Mouse (Mus musculus) lung, postnatal 36 days (tissue): ENCODE measurements around the gene Wfdc16.

Experiments used
- DNase-seq: peaks from one replicate; pipeline ENCODE4 v3.0.0; 2022; ENCODE audit warnings: mixed read lengths

Wfdc16 gene

DNA sequence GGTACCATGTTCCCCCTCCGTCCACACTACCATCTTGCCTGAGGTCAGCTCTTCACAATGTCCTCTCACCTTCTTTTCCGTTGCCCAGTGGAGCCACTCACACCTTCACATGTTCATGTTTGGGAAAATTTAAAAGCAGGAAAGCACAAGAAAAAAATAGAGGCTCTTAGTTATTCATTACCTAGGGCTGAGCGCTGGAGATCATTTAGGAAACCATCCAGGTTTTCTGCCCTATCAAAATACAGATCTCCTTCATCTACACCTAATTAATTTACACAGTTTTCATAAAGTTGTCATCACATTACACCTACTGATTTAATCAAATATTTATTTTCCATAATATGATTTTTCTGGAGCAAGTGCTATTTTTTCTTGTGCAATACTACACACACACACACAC is at the start of gene Wfdc16:
Wfdc16 (minus strand) TSS at position 101 of the 400 bp plus-strand sequence.
- no peak for DNase-seq

GRCm38 (mm10) chr2:164684807-164685206 is 46.2 kb upstream of the Wfdc16 start, which contains the start of gene Wfdc13:
TSS of gene Wfdc13 (plus strand) at chr2:164685107.
- DNase-seq, result no peak

DNA sequence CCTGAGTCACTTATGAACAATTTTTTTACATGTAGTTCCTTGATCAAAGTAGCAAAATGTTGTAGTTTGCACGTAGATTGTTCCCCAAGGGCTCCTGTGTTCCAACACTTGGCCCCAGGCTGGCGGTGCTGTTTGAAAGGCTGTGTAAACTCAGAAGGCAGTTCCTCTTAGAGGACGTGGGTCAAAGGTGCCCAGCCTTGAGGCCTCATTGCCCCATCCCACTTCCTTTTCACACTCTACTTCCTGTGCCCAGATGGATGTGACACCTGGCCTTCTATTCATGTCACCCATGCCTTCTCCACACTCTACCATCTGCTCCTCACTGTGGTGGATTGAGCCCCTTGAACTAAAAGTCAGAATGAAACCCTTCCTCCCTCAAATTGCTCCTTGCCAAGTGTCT is 41.3 kb upstream of the Wfdc16 start:
- DNase-seq, result peak; percentile 70

DNA sequence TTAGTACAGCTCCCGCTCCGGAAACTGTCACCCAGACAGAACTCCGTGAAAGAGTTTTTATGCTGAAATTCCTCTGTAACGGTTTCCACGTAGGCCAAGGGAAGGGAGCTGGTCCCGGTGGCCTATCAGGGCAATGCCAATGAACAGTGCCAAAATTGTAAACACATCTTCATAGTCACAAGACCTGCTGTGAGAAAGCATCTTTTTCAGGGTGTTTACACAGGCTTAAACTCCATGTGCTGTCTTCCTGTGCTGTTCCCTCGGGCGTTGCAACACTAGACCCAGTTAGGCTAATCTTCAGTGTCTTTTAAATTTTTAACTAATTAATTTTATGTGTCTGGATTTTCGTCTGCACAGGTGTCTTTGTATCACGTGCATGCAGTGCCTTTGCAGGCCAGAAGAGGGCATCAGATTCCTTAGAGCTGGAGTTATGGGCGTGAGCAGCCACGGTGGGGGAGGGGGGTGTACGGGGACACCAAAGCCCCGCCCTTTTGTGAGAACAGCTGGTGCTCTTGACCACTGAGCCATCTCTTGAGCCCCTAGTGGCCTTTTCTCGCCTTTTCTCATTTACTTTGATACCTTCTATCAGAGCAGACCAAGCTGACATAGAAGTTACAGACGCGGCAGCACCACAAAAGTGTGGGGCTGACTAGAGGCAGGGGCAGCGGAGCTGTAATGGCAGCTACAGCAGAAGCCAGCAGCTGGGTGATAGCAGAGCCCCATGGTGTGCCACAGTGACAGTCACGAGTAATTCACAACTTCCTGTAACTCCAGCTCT is 40.4 kb upstream of the Wfdc16 start:
- peak; percentile 91 for DNase-seq

GRCm38 (mm10) chr2:164676916-164677685 is 38.5 kb upstream of the Wfdc16 start:
- peak; percentile 8 for DNase-seq

- DNase-seq, result no peak
Measured at GRCm38 (mm10) chr2:164676103-164676502, 37.5 kb upstream of the Wfdc16 start.

DNA sequence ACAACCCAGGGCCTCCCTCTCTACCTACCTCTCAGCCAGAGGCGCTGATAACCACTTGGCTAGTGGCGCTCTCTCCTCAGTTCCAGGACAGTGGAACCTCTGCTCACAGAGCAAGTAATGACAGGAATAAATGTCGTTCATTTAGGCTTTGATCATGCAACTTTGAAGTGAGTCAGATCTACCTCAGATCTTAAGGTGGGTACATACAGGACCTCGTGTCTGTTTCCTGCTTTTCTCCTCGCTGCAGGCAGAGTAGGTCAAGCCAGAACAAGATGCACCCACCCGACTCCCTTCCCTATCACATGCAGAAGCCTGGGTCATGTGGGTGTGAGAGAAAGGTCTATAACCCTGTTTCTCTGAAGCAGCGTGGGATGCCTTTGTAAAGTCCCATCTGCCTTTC is 35.4 kb upstream of the Wfdc16 start, which contains the start of gene Wfdc11:
Wfdc11 (minus strand) TSS at position 101 of the 400 bp plus-strand sequence.
- no peak for DNase-seq

GRCm38 (mm10) chr2:164670938-164671337 is 32.3 kb upstream of the Wfdc16 start:
- DNase-seq, result no peak

DNA sequence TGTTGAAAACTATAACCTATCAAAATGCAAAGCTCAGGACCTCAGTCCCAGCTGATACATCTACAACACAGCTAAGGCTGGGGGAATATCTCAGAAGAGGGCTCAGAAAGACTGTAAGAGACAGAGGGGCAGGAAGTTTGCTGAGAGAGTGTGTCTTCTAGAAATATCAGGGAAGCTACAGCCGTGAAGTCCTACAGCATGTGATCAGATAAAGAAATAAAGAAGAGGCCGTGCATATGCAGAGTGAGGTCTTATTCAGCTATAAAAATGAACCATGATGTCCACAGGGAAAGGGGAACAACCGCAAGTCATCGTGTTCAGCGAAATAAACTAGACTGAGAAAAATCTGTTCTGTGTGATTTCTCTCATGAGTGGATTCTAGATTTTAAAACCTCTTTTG is 31.7 kb upstream of the Wfdc16 start:
- DNase-seq, result no peak

- no peak for DNase-seq
Measured at GRCm38 (mm10) chr2:164664851-164665250, 26.3 kb upstream of the Wfdc16 start.

DNA sequence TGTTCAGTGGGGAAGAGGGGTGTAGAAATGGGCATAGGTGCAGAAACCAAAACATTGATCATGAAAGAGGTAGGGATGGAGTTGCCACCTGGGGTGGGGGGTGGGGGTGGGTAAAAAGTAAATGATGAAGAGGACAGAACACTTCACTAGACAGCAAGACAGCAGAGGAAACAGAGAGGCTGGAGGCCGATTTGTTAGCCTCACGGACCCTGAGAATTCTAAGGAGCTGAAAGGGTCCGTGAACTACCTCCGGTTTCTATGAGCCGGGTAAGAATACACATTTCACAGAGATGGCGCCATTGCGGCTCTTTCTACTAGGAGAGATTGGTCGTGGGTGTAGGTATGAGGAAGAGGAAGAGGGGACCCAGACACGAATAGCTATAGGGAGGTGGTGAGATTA is 17.9 kb upstream of the Wfdc16 start, which contains the start of gene Wfdc9:
Wfdc9 (minus strand) TSS at position 101 of the 400 bp plus-strand sequence.
- DNase-seq, result no peak

DNA sequence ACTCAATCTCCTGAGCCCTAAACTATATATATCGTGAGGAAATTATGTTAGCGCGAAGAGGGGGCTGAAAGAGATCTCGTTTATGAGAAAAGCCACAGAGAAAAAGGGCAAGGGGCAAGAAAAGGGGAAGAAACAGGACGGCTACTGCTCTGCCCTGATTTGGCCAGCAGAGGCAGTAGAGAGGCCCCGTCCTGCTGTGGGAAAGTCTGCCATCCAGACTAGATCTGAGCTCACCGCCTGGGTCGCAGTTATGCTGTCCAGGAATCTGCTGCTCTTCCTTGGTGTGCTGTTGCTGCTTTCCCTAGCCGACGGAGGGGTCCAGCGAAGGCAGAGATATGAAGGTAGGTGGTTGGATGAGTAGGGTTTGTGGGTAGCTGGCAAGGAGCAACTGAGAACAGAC is 17.3 kb upstream of the Wfdc16 start, which contains the start of gene Wfdc10:
Wfdc10 (plus strand) TSS at position 189 of the 400 bp plus-strand sequence.
- DNase-seq, result peak; percentile 73

DNA sequence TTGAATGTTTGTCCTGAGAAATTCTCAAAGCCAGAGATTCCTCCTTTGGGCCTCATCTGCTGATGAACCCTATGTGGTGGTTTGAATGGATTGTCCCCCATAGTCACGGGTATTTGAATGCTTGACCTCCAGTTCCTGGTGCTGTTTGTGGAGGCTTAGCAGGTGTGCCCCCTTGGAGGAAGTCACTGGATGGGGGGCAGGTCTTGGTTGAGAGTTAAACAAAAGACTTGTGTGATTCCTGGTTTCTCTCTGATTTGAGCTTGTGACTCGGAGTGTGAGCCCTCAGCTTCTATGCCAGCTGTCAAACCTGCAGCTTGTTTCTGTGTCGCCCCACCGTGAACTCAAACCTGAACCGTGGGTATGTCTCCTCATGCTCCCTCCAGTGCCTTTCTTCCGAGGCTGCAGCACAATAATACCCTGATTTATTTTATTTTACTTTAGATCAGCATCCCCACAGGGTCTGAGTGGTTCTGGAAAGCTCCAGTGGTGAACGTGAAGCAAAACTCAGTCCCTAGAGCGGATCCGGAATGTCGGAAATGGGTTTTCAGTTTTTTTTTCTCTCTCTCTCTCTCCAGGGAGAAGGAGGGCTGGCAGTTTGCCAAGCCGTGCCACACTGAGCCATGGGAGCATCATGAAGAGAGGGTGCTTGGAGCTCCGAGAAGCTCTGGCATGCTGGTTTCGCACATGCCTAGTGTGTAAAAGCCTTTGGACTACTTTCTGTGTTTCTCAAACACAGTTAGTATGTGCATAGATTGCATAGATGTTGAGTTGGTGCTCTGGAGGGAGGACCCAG is 3.5 kb upstream of the Wfdc16 start:
- peak; percentile 11 for DNase-seq

DNA sequence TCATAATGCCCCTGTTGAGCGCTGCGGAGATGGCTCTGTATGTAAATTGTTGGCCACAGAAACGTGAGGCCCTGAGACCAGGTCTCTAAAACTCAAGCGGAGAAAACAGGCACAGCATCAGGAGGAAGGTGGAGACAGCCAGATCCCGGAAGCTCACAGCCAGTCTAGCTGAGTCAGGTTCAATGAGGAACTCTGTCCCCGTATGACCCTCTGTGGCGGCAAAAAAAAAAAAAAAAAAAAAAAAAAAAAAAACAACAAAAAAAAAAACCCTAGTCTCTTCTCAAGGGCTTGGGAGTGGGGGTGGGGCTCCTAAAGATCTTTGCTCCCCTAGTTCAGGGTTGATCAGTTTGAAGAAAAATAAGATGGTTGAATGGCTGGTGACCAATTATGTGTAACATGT is 2.5 kb upstream of the Wfdc16 start:
- peak; percentile 35 for DNase-seq

DNA sequence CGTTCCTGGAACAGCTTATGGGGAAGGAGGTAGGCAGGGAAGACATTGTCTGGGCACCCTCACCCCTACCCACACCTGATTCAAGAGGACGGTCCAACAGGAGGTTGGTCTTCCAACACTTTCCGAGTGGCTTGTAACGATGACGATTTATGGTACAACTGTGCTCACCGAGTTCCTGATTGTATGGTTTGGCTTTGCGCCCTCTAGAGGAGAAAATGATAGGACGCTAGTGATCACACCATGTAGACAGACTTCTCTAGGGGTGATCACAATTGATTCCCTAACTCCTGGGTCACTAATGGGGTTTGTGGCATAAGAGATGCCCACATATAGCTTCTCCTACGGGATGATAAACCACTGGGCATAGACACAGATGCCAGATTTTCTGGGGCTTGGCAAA is 3.3 kb downstream of the Wfdc16 start:
- DNase-seq, result peak; percentile 19

GRCm38 (mm10) chr2:164621775-164622174 is 16.8 kb downstream of the Wfdc16 start:
- DNase-seq, result no peak

DNA sequence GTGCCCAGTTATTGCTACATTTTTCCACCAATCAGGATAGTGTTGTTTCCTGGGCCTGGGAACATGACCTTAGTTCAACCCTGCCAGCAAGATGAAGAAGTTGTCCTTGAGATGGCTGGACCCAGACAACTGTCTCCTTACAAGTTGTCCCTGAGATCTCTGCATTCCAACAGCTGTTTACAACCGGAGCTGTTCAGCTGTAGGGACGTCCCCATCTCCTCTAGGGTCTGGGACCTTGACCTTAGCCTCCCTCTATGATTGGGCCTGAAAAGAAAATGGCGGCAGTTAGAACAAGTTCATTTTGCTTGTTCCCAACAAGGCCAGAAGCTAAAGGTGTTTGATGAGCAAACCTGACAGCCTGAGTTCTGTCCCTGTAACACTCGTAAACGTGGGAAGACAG is 19.5 kb downstream of the Wfdc16 start:
- peak; percentile 35 for DNase-seq

- DNase-seq, result no peak
Measured at GRCm38 (mm10) chr2:164615386-164615785, 23.2 kb downstream of the Wfdc16 start.

DNA sequence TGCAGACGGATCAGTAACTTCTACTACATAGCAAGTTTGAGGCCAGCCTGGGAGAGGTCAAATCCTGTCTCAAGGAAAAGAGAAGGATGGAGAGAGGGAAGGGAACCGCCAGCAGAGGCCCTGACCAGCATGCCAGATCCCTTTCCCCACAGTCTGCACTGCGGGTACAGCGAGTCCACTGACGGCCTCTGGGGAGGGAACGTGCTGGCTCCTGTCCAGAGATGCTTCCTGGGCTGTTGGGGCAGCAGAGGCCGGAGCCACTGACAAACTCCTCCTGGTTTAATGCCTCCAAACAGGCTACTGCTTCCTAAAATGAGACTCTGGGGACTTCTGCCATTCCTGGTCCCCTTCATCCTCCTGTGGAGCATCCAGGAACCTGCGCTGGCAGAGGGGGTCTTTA is 25.1 kb downstream of the Wfdc16 start, which contains the start of the genes Wfdc6b and Wfdc8:
Wfdc6b (plus strand) TSS at position 52 of the 400 bp plus-strand sequence.
Wfdc8 (minus strand) TSS at position 156 of the 400 bp plus-strand sequence.
- peak; percentile 78 for DNase-seq

- no peak for DNase-seq
Measured at GRCm38 (mm10) chr2:164608781-164609180, 29.8 kb downstream of the Wfdc16 start.

GRCm38 (mm10) chr2:164604411-164604810 is 34.2 kb downstream of the Wfdc16 start:
- no peak for DNase-seq

GRCm38 (mm10) chr2:164603482-164603881 is 35.1 kb downstream of the Wfdc16 start:
- no peak for DNase-seq

DNA sequence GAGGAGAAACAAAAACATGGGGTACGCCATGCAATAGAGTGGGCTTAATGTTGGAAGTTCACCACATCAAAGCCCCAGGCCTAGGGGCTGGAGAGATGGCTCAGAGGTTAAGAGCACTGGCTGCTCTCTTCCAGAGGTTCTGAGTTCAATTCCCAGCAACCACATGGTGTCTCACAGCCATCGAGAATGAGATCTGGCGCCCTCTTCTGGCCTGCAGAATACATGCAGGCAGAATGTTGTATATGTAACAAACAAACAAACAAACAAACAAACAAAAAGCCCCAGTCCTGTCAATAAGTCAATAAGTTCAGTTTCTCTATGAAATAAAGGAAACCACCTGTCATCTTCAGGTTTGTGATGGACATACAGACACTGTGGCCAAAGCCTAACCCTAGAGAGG is 38.4 kb downstream of the Wfdc16 start:
- DNase-seq, result no peak
